ENCODE assay signal across 9 mouse cellular contexts in genomic region chr17:45580958-45581477, GRCm38 (mm10). TPM values are rescaled to one million over a fixed set of nuclear protein-coding genes. Genes with fewer than 3 reads are reported as not detected.
DNase-seq lines count a peak whose midpoint lies in the region; ATAC-seq and TF ChIP-seq lines count a peak whose summit lies in the region.
"Had no signal": no experiment of that assay in that cellular context is flagged by ENCODE, and none has a peak within 500 bp of the region (broad histone marks: within the 10 kb centered on the region; RNA-seq: fewer than 3 reads in every experiment).

No protein-coding gene starts in this region.

- peak; percentile 80 for TF ChIP-seq EP300 in lung, postnatal 0 days (IDR thresholded peaks at IDR 0.05)

- no peak overlapping the region for H3K9ac ChIP-seq in hindbrain, embryonic 15.5 days
- no peak overlapping the region for H3K9ac ChIP-seq in lung, postnatal 0 days (replicated peaks; ENCODE audit: low read depth)

- no peaks in the 10 kb centered on the region for H3K27me3 ChIP-seq in hindbrain, embryonic 15.5 days
- H3K27me3 ChIP-seq in lung, postnatal 0 days (replicated peaks; ENCODE audit: insufficient read depth, low read length) = no peaks in the 10 kb centered on the region

- peak overlapping the region; percentile 43; the same call in 1 of the 2 replicates for H3K27ac ChIP-seq in layer of hippocampus, adult 2 months
- H3K27ac ChIP-seq in brown adipose tissue, adult 24 weeks (replicated peaks; ENCODE audit: low read depth, low read length) = peak overlapping the region; percentile 43
- peak overlapping the region; percentile 1; the same call in 1 of the 2 replicates for H3K27ac ChIP-seq in hindbrain, embryonic 15.5 days (replicated peaks)
- peak overlapping the region; percentile 80 for H3K27ac ChIP-seq in lung, postnatal 0 days (ENCODE audit: low read length)

- no peak for DNase-seq in layer of hippocampus, adult 2 months (ENCODE audit: low spot score in 2 of 2)
- DNase-seq in layer of hippocampus, adult 8-10 months (ENCODE audit: low spot score in 2 of 2) = no peak
- peak; percentile 82 for DNase-seq in lung, postnatal 0 days (ENCODE audit: low spot score)
- no peak for DNase-seq in cerebellum, postnatal 36 days
- no peak for DNase-seq in retina, postnatal 1 day
- no peak for DNase-seq in ovary, postnatal 10 days (ENCODE audit: low spot score)

- no peak for ATAC-seq in hindbrain, embryonic 15.5 days (ENCODE audit: low FRiP score, low read depth)
- peak; percentile 58 for ATAC-seq in lung, postnatal 0 days

- H3K4me2 ChIP-seq in hindbrain, embryonic 15.5 days = no peak overlapping the region
- H3K4me2 ChIP-seq in lung, postnatal 0 days (replicated peaks; ENCODE audit: low read depth, low read length) = peak overlapping the region; percentile 19; the same call in 1 of the 2 replicates

- no peaks in the 10 kb centered on the region for H3K36me3 ChIP-seq in hindbrain, embryonic 15.5 days
- no peaks in the 10 kb centered on the region for H3K36me3 ChIP-seq in lung, postnatal 0 days (ENCODE audit: insufficient read depth, low read length)

- TF ChIP-seq CTCF in layer of hippocampus, adult 2 months (conservative IDR thresholded peaks at IDR 0.05) = no peak
- no peak for TF ChIP-seq CTCF in lung, postnatal 0 days (IDR thresholded peaks at IDR 0.05)

- H3K4me3 ChIP-seq in layer of hippocampus, adult 2 months = no peak overlapping the region
- H3K4me3 ChIP-seq in brown adipose tissue, adult 24 weeks (ENCODE audit: insufficient read depth, low read depth, low read length) = no peak overlapping the region
- H3K4me3 ChIP-seq in hindbrain, embryonic 15.5 days = no peak overlapping the region
- H3K4me3 ChIP-seq in lung, postnatal 0 days (ENCODE audit: low read depth, low read length) = no peak overlapping the region

- no peaks in the 10 kb centered on the region for H3K9me3 ChIP-seq in hindbrain, embryonic 15.5 days
- no peaks in the 10 kb centered on the region for H3K9me3 ChIP-seq in lung, postnatal 0 days (ENCODE audit: low read length)

- peaks cover 25% of the 10 kb centered on the region for H3K4me1 ChIP-seq in brown adipose tissue, adult 24 weeks (ENCODE audit: control insufficient read depth, insufficient read depth, insufficient read length, low read length)
- H3K4me1 ChIP-seq in hindbrain, embryonic 15.5 days (replicated peaks) = peaks cover 25% of the 10 kb centered on the region
- peaks cover 30% of the 10 kb centered on the region for H3K4me1 ChIP-seq in lung, postnatal 0 days (ENCODE audit: insufficient read depth, low read depth, low read length)

- 38% methylated on average over 12 of the region's 12 CpGs for WGBS in hindbrain, embryonic 15.5 days
- WGBS in lung, postnatal 0 days = 17% methylated on average over 12 of the region's 12 CpGs

RNA-seq across cellular contexts. Expression of gene Hsp90ab1, which starts 7.9 kb away (rescaled TPM):
- total RNA-seq in layer of hippocampus, adult 2 months (2021) = 1,000 to 10,000 TPM; 1,695 to 1,765 TPM
- 1,000 to 10,000 TPM; 1,566 to 2,023 (median 1,742) TPM for total RNA-seq in layer of hippocampus, adult 8-10 months (2022)
- polyA plus RNA-seq in brown adipose tissue, adult 24 weeks (2012; ENCODE audit: insufficient read depth, insufficient read length, missing spikeins) = 869 and 998 TPM in 2 replicates
- polyA plus RNA-seq in hindbrain, embryonic 15.5 days (2015; fragmentation: Nextera tagmentation; extraction: Ambion mirVana) = 1,555 and 1,567 TPM in 2 replicates
- 607 and 696 TPM in 2 replicates for polyA plus RNA-seq in lung, postnatal 0 days (2015; fragmentation: Nextera tagmentation; extraction: Ambion mirVana)

RNA-seq across cellular contexts. Expression of gene Slc35b2, which starts 17.3 kb away (rescaled TPM):
- total RNA-seq in layer of hippocampus, adult 2 months (2021) = 10 to 100 TPM; 31.1 to 31.8 TPM
- total RNA-seq in layer of hippocampus, adult 8-10 months (2022) = 10 to 100 TPM; 26.6 to 35.6 (median 30.3) TPM
- polyA plus RNA-seq in brown adipose tissue, adult 24 weeks (2012; ENCODE audit: insufficient read depth, insufficient read length, missing spikeins) = 17.0 and 36.4 TPM in 2 replicates
- polyA plus RNA-seq in hindbrain, embryonic 15.5 days (2015; fragmentation: Nextera tagmentation; extraction: Ambion mirVana) = 89.9 and 90.4 TPM in 2 replicates
- polyA plus RNA-seq in lung, postnatal 0 days (2015; fragmentation: Nextera tagmentation; extraction: Ambion mirVana) = 84.8 and 85.1 TPM in 2 replicates

RNA-seq across cellular contexts. Expression of gene Slc29a1, which starts 18.4 kb away (rescaled TPM):
- 10 to 100 TPM; 21.1 to 23.0 TPM for total RNA-seq in layer of hippocampus, adult 2 months (2021)
- total RNA-seq in layer of hippocampus, adult 8-10 months (2022) = 10 to 100 TPM; 19.4 to 26.3 (median 21.0) TPM
- polyA plus RNA-seq in brown adipose tissue, adult 24 weeks (2012; ENCODE audit: insufficient read depth, insufficient read length, missing spikeins) = 32.8 and 56.5 TPM in 2 replicates
- polyA plus RNA-seq in hindbrain, embryonic 15.5 days (2015; fragmentation: Nextera tagmentation; extraction: Ambion mirVana) = 43.7 and 46.4 TPM in 2 replicates
- 99.8 and 120 TPM in 2 replicates for polyA plus RNA-seq in lung, postnatal 0 days (2015; fragmentation: Nextera tagmentation; extraction: Ambion mirVana)

RNA-seq across cellular contexts. Expression of gene Mymx, which starts 20.9 kb away (rescaled TPM):
- total RNA-seq in layer of hippocampus, adult 2 months (2021) = not detected
- total RNA-seq in layer of hippocampus, adult 8-10 months (2022) = not detected
- not detected in 2 replicates for polyA plus RNA-seq in brown adipose tissue, adult 24 weeks (2012; ENCODE audit: insufficient read depth, insufficient read length, missing spikeins)
- polyA plus RNA-seq in hindbrain, embryonic 15.5 days (2015; fragmentation: Nextera tagmentation; extraction: Ambion mirVana) = not detected in 2 replicates
- polyA plus RNA-seq in lung, postnatal 0 days (2015; fragmentation: Nextera tagmentation; extraction: Ambion mirVana) = not detected in 2 replicates
- total RNA-seq: liver, adult 2 months had no signal
- polyA plus RNA-seq: liver, adult 2 months had no signal

RNA-seq across cellular contexts. Expression of gene Nfkbie, which starts 25.5 kb away (rescaled TPM):
- 1 to 10 TPM; 2.6 to 2.7 TPM for total RNA-seq in layer of hippocampus, adult 2 months (2021)
- 1 to 10 TPM; 2.3 to 3.3 (median 2.7) TPM for total RNA-seq in layer of hippocampus, adult 8-10 months (2022)
- polyA plus RNA-seq in brown adipose tissue, adult 24 weeks (2012; ENCODE audit: insufficient read depth, insufficient read length, missing spikeins) = 1.4 and 1.6 TPM in 2 replicates
- polyA plus RNA-seq in hindbrain, embryonic 15.5 days (2015; fragmentation: Nextera tagmentation; extraction: Ambion mirVana) = 4.8 and 6.4 TPM in 2 replicates
- polyA plus RNA-seq in lung, postnatal 0 days (2015; fragmentation: Nextera tagmentation; extraction: Ambion mirVana) = 2.4 and 5.0 TPM in 2 replicates

Comparison
In these comparisons a context has a peak if more than half of its experiments do, and no peak if none do; other contexts are left out.
1. H3K27ac ChIP-seq: peak in every context shown above with its lines; median percentile 80 in lung, postnatal 0 days; 43 in layer of hippocampus, adult 2 months; 43 in brown adipose tissue, adult 24 weeks; 1 in hindbrain, embryonic 15.5 days.